Mouse (Mus musculus) limb, embryonic 15.5 days (tissue): ENCODE results near the gene Large1. TPM values are rescaled to one million over a fixed set of nuclear protein-coding genes. Genes with fewer than 3 reads are reported as not detected.
"Not testable (repeated sequence)": the region's sequence is repeated elsewhere in the genome, so short reads cannot be mapped to it uniquely, and the experiment has no call there.

Source experiments
- ATAC-seq: fragments of 200-750 bp; cut with Nextera tagmentation; 2 replicates; pipeline ENCODE4 v1.8.0; 2017; ENCODE audit warnings: low read depth, moderate TSS enrichment; ENCODE audit not compliant: insufficient number of reproducible peaks, low FRiP score, low TSS enrichment
- H3K27ac ChIP-seq: fragments of 300-500 bp; sonication (generic); 2 replicates; pipeline ENCODE4 v1.5.1; 2015; ENCODE audit warnings: moderate library complexity, mild to moderate bottlenecking, inconsistent platforms
- H3K27me3 ChIP-seq: fragments of 300-500 bp; sonication (generic); 2 replicates; pipeline ENCODE4 v1.6.1; 2015; ENCODE audit warnings: inconsistent platforms
- H3K36me3 ChIP-seq: fragments of 300-500 bp; sonication (generic); 2 replicates; pipeline ENCODE4 v1.6.1; 2015; ENCODE audit warnings: inconsistent platforms
- H3K4me1 ChIP-seq: fragments of 300-500 bp; sonication (generic); 2 replicates; pipeline ENCODE4 v1.6.1; 2015; ENCODE audit warnings: inconsistent platforms
- H3K4me2 ChIP-seq: fragments of 300-500 bp; sonication (generic); 2 replicates; pipeline ENCODE4 v1.6.1; 2015; ENCODE audit warnings: mild to moderate bottlenecking, inconsistent platforms
- H3K4me3 ChIP-seq: fragments of 300-500 bp; sonication (generic); 2 replicates; pipeline ENCODE4 v1.5.1; 2015; ENCODE audit warnings: mild to moderate bottlenecking, inconsistent platforms
- H3K9ac ChIP-seq: fragments of 300-500 bp; sonication (generic); 2 replicates; pipeline ENCODE4 v1.6.1; 2015; ENCODE audit warnings: inconsistent platforms
- H3K9me3 ChIP-seq: fragments of 300-500 bp; sonication (generic); 2 replicates; pipeline ENCODE4 v1.6.1; 2016; ENCODE audit warnings: inconsistent platforms
- WGBS: fragments of 180-500 bp; shearing (Covaris S2); methylation state at CpG from one replicate; pipeline ENCODE4 v1.1.7; 2015; 5-methylcytosine and 5-hydroxymethylcytosine counted together
- polyA plus RNA-seq: library from polyadenylated mRNA; unstranded; fragments of >200 nt; fragmentation: Nextera tagmentation; extraction: Ambion mirVana; gene quantifications from 2 replicates; pipeline ENCODE4 v1.2.1, GENCODE M21; 2015

Gene Large1
- polyA plus RNA-seq, 1 experiment from 2014 or later = 6.9 TPM

- Histone ChIP-seq H3K27me3 (no peaks in the 10 kb centered on the region), H3K27ac (no peak overlapping the region)
Observed at GRCm38 (mm10) chr8:72982832-72983231, 370.5 kb downstream of the Large1 start.

DNA sequence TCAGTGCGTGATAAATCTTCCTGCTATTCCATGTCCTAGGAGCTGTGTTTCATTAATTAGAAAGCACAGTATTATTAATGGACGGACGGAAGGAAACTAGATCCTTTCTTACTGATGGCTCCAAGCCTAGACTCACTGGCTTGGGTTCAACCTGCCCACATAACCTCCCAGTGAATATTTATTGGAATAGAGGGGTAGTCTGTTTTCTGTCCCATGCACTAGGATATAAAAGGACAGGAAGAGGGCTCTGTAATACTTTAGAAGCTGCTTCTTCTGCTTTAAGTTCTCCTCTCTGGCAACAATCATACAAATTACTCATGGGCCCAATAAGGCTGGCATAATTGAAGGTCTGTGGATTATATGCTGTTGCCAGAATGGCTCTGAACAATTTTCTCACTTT, 398.3 kb downstream of the Large1 start:
- Histone ChIP-seq H3K4me1 (no peaks in the 10 kb centered on the region), H3K4me3 (no peak overlapping the region), H3K27ac (no peak overlapping the region), H3K27me3 (no peaks in the 10 kb centered on the region), H3K4me2 (no peak overlapping the region), H3K9me3 (no peaks in the 10 kb centered on the region), H3K36me3 (no peaks in the 10 kb centered on the region), H3K9ac (no peak overlapping the region)
- no peak for ATAC-seq
- 64% methylated on average over 3 of the region's 3 CpGs for WGBS

More at GRCm38 (mm10) chr8:72982832-72983231, 370.5 kb downstream of the Large1 start:
- ATAC-seq = no peak
- no peak overlapping the region for H3K9ac ChIP-seq
- WGBS = 86% methylated on average over 1 of the region's 1 CpGs
- H3K9me3 ChIP-seq = no peaks in the 10 kb centered on the region
- no peak overlapping the region for H3K4me2 ChIP-seq
- no peak overlapping the region for H3K4me3 ChIP-seq
- H3K4me1 ChIP-seq = no peaks in the 10 kb centered on the region
- no peaks in the 10 kb centered on the region for H3K36me3 ChIP-seq

- not testable (repeated sequence) for H3K4me2 ChIP-seq, ATAC-seq, H3K9ac ChIP-seq, H3K27me3 ChIP-seq, H3K4me1 ChIP-seq, H3K4me3 ChIP-seq, H3K36me3 ChIP-seq, H3K27ac ChIP-seq, H3K9me3 ChIP-seq
- WGBS = 79% methylated on average over 8 of the region's 8 CpGs
Observed at GRCm38 (mm10) chr8:72941393-72941792, 411.9 kb downstream of the Large1 start.

DNA sequence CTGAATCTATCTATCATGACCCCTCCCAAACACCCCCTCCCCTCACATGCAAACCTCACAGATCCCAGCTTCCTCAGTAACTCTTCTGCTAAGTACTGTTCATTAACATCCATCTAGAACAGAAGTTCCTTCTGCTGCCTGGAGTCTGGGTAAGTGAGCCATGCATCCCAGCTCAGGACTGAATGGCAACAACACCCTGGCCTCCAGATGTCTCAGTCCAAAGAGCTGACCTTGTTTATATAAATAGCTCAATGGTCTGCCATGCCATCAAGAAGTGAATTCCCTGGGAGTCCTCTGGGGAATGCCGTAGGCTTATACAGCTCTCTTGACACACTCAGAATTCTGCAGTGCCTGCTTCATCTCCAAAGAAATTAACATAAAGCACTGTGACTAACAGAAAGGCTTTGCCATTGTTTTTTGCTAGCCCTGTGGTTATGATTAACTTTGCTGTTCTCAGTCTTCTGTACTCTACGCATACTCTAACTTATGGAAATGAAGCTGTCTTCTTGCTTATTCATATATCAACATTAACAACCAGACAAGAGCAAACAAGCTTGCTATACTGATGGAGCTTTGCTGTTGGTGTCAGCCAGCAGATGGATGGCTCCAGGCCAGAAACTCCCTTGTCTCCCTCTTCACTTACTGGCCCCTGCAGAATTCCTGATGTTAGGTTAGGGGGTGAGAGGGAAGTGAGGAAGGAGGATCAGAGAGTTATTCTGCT, 434.0 kb downstream of the Large1 start:
- no peak overlapping the region for H3K4me3 ChIP-seq
- no peak overlapping the region for H3K27ac ChIP-seq
- no peak for ATAC-seq
- no peak overlapping the region for H3K4me2 ChIP-seq
- WGBS = 53% methylated on average over 2 of the region's 2 CpGs
- H3K4me1 ChIP-seq = no peaks in the 10 kb centered on the region
- H3K36me3 ChIP-seq = no peaks in the 10 kb centered on the region
- H3K9me3 ChIP-seq = no peaks in the 10 kb centered on the region
- H3K27me3 ChIP-seq = no peaks in the 10 kb centered on the region
- no peak overlapping the region for H3K9ac ChIP-seq

GRCm38 (mm10) chr8:72905491-72905890, 447.8 kb downstream of the Large1 start:
- Histone ChIP-seq H3K9me3 (no peaks in the 10 kb centered on the region), H3K9ac (no peak overlapping the region), H3K36me3 (no peaks in the 10 kb centered on the region), H3K4me3 (no peak overlapping the region), H3K27ac (no peak overlapping the region), H3K27me3 (no peaks in the 10 kb centered on the region), H3K4me1 (no peaks in the 10 kb centered on the region), H3K4me2 (no peak overlapping the region)
- 35% methylated on average over 4 of the region's 4 CpGs for WGBS
- no peak for ATAC-seq

- WGBS = 48% methylated on average over 6 of the region's 6 CpGs
Observed at GRCm38 (mm10) chr8:72901591-72901990, 451.7 kb downstream of the Large1 start.

DNA sequence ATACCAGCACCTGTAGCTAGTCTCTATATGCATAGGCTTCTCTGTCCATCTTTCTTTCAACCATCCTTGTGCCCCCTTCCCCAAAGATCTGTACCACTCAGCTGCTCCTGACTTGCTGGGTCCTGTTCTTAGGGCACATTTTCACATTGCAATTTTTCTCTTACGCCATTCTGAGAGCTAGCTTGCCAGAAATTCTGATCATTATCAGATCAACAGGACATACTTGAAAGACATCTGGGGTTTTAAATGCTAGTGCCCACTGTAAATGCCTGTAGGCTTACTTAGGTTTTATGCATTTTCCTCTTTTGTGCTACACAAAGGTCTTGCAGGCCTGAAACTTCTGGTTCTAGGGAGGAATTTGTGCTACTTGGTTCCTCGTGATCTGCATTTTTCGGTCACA, 454.0 kb downstream of the Large1 start:
- Histone ChIP-seq H3K27me3 (no peaks in the 10 kb centered on the region), H3K4me2 (no peak overlapping the region), H3K9me3 (no peaks in the 10 kb centered on the region), H3K4me3 (no peak overlapping the region), H3K9ac (no peak overlapping the region), H3K4me1 (no peaks in the 10 kb centered on the region), H3K36me3 (no peaks in the 10 kb centered on the region), H3K27ac (no peak overlapping the region)
- 89% methylated on average over 3 of the region's 3 CpGs for WGBS
- no peak for ATAC-seq

More at GRCm38 (mm10) chr8:72901591-72901990, 451.7 kb downstream of the Large1 start:
- H3K27me3 ChIP-seq = no peaks in the 10 kb centered on the region
- H3K9ac ChIP-seq = no peak overlapping the region
- no peak overlapping the region for H3K27ac ChIP-seq
- no peak overlapping the region for H3K4me2 ChIP-seq
- no peaks in the 10 kb centered on the region for H3K9me3 ChIP-seq
- H3K36me3 ChIP-seq = no peaks in the 10 kb centered on the region
- ATAC-seq = no peak
- H3K4me3 ChIP-seq = no peak overlapping the region
- H3K4me1 ChIP-seq = no peaks in the 10 kb centered on the region

GRCm38 (mm10) chr8:72883033-72883432, 470.3 kb downstream of the Large1 start:
- Histone ChIP-seq H3K9me3 (no peaks in the 10 kb centered on the region), H3K9ac (no peak overlapping the region), H3K4me2 (no peak overlapping the region), H3K4me1 (no peaks in the 10 kb centered on the region), H3K27me3 (no peaks in the 10 kb centered on the region), H3K27ac (no peak overlapping the region), H3K36me3 (no peaks in the 10 kb centered on the region; the same call in 1 of the 2 replicates), H3K4me3 (no peak overlapping the region)
- 89% methylated on average over 2 of the region's 2 CpGs for WGBS
- no peak for ATAC-seq

DNA sequence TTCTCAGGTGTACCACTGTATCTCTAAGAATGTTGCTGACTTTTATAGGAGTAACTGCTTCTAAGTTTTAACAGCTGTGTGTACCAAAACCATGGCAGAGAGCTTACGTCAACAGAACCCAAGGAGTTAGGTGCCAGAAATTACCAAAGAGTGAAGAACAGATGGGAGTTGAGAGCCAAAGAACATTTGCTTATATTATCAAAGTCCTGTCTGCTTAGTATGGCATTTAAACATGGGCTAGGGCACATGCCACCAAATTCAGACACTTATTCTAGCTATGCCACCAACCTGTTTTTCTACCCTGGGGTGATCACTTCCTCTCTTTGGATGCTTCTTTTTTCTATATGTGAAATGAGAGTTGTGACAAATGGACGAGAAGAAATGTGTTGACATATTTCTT, 479.9 kb downstream of the Large1 start:
- WGBS = 88% methylated on average over 2 of the region's 2 CpGs
- H3K36me3 ChIP-seq = no peaks in the 10 kb centered on the region

GRCm38 (mm10) chr8:72846881-72847280, 506.5 kb downstream of the Large1 start:
- Histone ChIP-seq H3K27ac (no peak overlapping the region), H3K9ac (no peak overlapping the region), H3K4me2 (no peak overlapping the region), H3K27me3 (no peaks in the 10 kb centered on the region), H3K36me3 (peaks cover 14% of the 10 kb centered on the region), H3K9me3 (no peaks in the 10 kb centered on the region), H3K4me1 (no peaks in the 10 kb centered on the region), H3K4me3 (no peak overlapping the region)
- ATAC-seq = no peak

More for the DNA sequence above, 479.9 kb downstream of the Large1 start:
- ATAC-seq = no peak
- Histone ChIP-seq H3K27me3 (no peaks in the 10 kb centered on the region), H3K4me2 (no peak overlapping the region), H3K9ac (no peak overlapping the region), H3K4me1 (no peaks in the 10 kb centered on the region), H3K4me3 (no peak overlapping the region), H3K9me3 (no peaks in the 10 kb centered on the region), H3K27ac (no peak overlapping the region)

DNA sequence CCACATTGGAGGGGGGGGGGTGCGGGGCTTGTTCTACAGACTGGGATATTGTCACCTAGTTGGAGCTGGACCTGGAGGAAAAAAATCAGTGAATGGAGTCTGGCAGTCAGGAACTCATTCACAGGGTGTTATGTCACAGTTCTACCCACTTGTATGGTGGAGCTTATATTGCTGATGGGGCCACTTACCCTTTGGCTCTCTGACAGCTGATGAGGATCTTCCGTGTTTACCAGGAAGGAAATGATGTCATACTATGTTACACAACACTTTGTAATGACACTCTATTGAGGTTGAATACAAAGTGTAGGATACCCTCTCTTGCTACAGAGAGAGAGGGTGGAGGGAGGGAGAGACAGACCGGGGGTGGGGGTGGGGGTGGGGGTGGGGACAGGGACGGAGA, 517.5 kb downstream of the Large1 start:
- peaks cover 10% of the 10 kb centered on the region; the same call in 1 of the 2 replicates for H3K36me3 ChIP-seq
- no peak overlapping the region for H3K4me2 ChIP-seq
- H3K9me3 ChIP-seq = no peaks in the 10 kb centered on the region
- no peaks in the 10 kb centered on the region for H3K27me3 ChIP-seq
- no peak overlapping the region for H3K4me3 ChIP-seq
- no peak overlapping the region for H3K9ac ChIP-seq
- ATAC-seq = no peak
- no peaks in the 10 kb centered on the region for H3K4me1 ChIP-seq
- no peak overlapping the region for H3K27ac ChIP-seq
- WGBS = 77% methylated on average over 4 of the region's 4 CpGs

- 79% methylated on average over 2 of the region's 2 CpGs for whole genome bisulfite sequencing
- no peak for ATAC-seq
- Histone ChIP-seq H3K4me3 (no peak overlapping the region), H3K27me3 (no peaks in the 10 kb centered on the region), H3K36me3 (peaks cover 10% of the 10 kb centered on the region; the same call in 1 of the 2 replicates), H3K9ac (no peak overlapping the region), H3K27ac (no peak overlapping the region), H3K9me3 (no peaks in the 10 kb centered on the region), H3K4me1 (no peaks in the 10 kb centered on the region), H3K4me2 (no peak overlapping the region)
Observed at GRCm38 (mm10) chr8:72833112-72833511, 520.2 kb downstream of the Large1 start.

DNA sequence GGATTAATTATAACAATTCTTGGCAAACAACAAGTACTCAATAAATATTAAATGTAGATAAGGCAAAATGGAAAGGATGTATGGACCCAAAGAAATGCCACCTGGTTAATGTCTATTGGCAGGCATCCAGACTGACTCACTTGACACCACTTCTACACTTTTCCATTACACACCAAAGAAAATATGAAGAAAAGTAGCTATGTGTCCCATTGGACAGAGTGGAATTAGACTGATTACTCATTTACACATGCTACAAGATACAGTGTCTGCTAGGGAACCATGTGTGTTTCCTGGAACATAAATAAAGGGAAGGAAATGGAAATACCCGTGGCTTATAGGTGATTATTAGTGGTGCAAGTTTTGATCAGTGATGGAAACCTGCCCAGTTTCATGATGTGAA, 521.0 kb downstream of the Large1 start:
- Histone ChIP-seq H3K36me3 (peaks cover 8% of the 10 kb centered on the region; the same call in 1 of the 2 replicates), H3K9ac (no peak overlapping the region), H3K4me2 (no peak overlapping the region), H3K9me3 (no peaks in the 10 kb centered on the region), H3K27ac (no peak overlapping the region), H3K4me1 (no peaks in the 10 kb centered on the region), H3K4me3 (no peak overlapping the region), H3K27me3 (no peaks in the 10 kb centered on the region)
- no peak for ATAC-seq
- 47% methylated on average over 1 of the region's 1 CpGs for WGBS
